Mouse (Mus musculus) midbrain, postnatal 0 days (tissue): ENCODE data around the gene Pym1. TPM values are rescaled to one million over a fixed set of nuclear protein-coding genes. Genes with fewer than 3 reads are reported as not detected.
"Not testable (repeated sequence)": the region's sequence is repeated elsewhere in the genome, so short reads cannot be mapped to it uniquely, and the experiment has no call there.

Experiments used
- ATAC-seq: fragments of 200-750 bp; cut with Nextera tagmentation; 2 replicates; pipeline ENCODE4 v1.8.0; 2017; ENCODE audit warnings: moderate number of reproducible peaks, mild to moderate bottlenecking, moderate TSS enrichment, moderate library complexity; ENCODE audit not compliant: low FRiP score
- DNase-seq: peaks from one replicate; pipeline ENCODE4 v3.0.0-alpha.2; 2015; ENCODE audit warnings: low spot score
- H3K27ac ChIP-seq: fragments of 300-500 bp; sonication (generic); 2 replicates; pipeline ENCODE4 v1.5.1; 2014; ENCODE audit warnings: low read depth, mild to moderate bottlenecking, low read length, mixed read lengths
- H3K27me3 ChIP-seq: fragments of 300-500 bp; sonication (generic); 2 replicates; pipeline ENCODE4 v1.6.1; 2014; ENCODE audit warnings: low read length, control low read depth, mixed read lengths; ENCODE audit not compliant: insufficient read depth
- H3K36me3 ChIP-seq: fragments of 300-500 bp; sonication (generic); 2 replicates; pipeline ENCODE4 v1.6.1; 2014; ENCODE audit warnings: low read length, control low read depth, mixed read lengths; ENCODE audit not compliant: insufficient read depth
- H3K4me1 ChIP-seq: fragments of 300-500 bp; sonication (generic); 2 replicates; pipeline ENCODE4 v1.6.1; 2014; ENCODE audit warnings: mild to moderate bottlenecking, control low read depth, antibody characterized with exemption, low read length, mixed read lengths; ENCODE audit not compliant: insufficient read depth
- H3K4me2 ChIP-seq: fragments of 300-500 bp; sonication (generic); 2 replicates; pipeline ENCODE4 v1.6.1; 2014; ENCODE audit warnings: low read depth, mild to moderate bottlenecking, low read length, mixed read lengths; ENCODE audit not compliant: poor library complexity, severe bottlenecking
- H3K4me3 ChIP-seq: fragments of 300-500 bp; sonication (generic); 2 replicates; pipeline ENCODE4 v1.5.1; 2014; ENCODE audit warnings: low read depth, mild to moderate bottlenecking, low read length, moderate library complexity
- H3K9ac ChIP-seq: fragments of 300-500 bp; sonication (generic); replicated peaks from 2 replicates; pipeline ENCODE4 v1.6.1; 2014; ENCODE audit warnings: mild to moderate bottlenecking, low read length, moderate library complexity, mixed read lengths; ENCODE audit not compliant: poor library complexity, severe bottlenecking
- H3K9me3 ChIP-seq: fragments of 300-500 bp; sonication (generic); 2 replicates; pipeline ENCODE4 v1.6.1; 2016; ENCODE audit warnings: low read length, control low read depth
- CTCF ChIP-seq: IDR thresholded peaks from 2 replicates; pipeline ENCODE4 v1.5.1; 2016; ENCODE audit warnings: antibody characterized with exemption, mild to moderate bottlenecking
- WGBS: fragments of 180-500 bp; shearing (Covaris S2); extraction: QIAGEN DNeasy Blood & Tissue Kit; methylation state at CpG from one replicate; pipeline ENCODE4 v1.1.7; 2014; 5-methylcytosine and 5-hydroxymethylcytosine counted together
- polyA plus RNA-seq: library from polyadenylated mRNA; unstranded; fragments of >200 nt; fragmentation: Nextera tagmentation; extraction: Ambion mirVana; gene quantifications from 2 replicates; pipeline ENCODE4 v1.2.1, GENCODE M21; 2015
- total RNA-seq: library from RNA; depleted of rRNA; stranded (reverse); fragments of >200 nt; gene quantifications from 2 replicates; pipeline ENCODE4 v1.2.3, GENCODE M21; 2014

The Pym1 gene
- total and polyA plus RNA-seq, 2 experiments from 2014 or later = 52.2 to 54.9 TPM

- H3K4me3 ChIP-seq = peak within 1 kb of the TSS; percentile 54
- ATAC-seq = peak; percentile 93
- peak; percentile 90 for DNase-seq
- H3K9me3 ChIP-seq = no peaks in the 10 kb centered on the region
- TF ChIP-seq CTCF = no peak
- under 1% methylated on average over 56 of the region's 62 CpGs for WGBS
- H3K4me1 ChIP-seq = no peaks in the 10 kb centered on the region
- no peaks in the 10 kb centered on the region for H3K36me3 ChIP-seq
- peak within 1 kb of the TSS; percentile 19 for H3K27ac ChIP-seq
- peak within 1 kb of the TSS; percentile 25; the same call in 1 of the 2 replicates for H3K9ac ChIP-seq
- H3K27me3 ChIP-seq = no peaks in the 10 kb centered on the region
- H3K4me2 ChIP-seq = peak within 1 kb of the TSS; percentile 76
Measured at GRCm38 (mm10) chr10:128704491-128705316, 43.0 kb upstream of the Pym1 start, which contains the start of gene Cdk2. Gene Cdk2, minus strand, starts transcription at chr10:128705031.

- Histone ChIP-seq H3K4me3 (peak overlapping the region; percentile 54), H3K4me2 (peak overlapping the region; percentile 76), H3K9ac (no peak overlapping the region), H3K9me3 (no peaks in the 10 kb centered on the region), H3K36me3 (no peaks in the 10 kb centered on the region), H3K27me3 (no peaks in the 10 kb centered on the region), H3K27ac (no peak overlapping the region), H3K4me1 (no peaks in the 10 kb centered on the region)
- no peak for TF ChIP-seq CTCF
- 7% methylated on average over 11 of the region's 11 CpGs for whole genome bisulfite sequencing
- ATAC-seq (no peak; the same call in 1 of the 2 replicates), DNase-seq (peak; percentile 9)
Measured at GRCm38 (mm10) chr10:128705317-128705693, 42.4 kb upstream of the Pym1 start.

DNA sequence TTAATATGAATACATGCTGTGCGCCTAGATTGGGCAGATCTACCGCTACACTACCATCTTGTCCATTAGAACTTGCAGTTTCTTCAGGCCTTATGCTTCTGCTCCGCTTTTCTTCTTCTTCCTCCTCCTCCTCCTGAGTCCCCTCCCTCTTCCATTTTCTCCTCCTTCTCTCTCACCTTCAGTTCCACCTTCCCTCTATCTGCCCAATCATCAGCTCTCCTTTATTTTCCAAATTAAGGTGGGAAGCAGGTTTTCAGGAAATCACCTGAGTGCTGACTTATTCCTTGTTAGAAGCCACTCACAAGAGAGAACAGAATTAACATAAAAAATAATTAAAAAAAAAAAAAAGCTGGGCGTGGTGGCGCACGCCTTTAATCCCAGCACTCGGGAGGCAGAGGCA, 36.4 kb upstream of the Pym1 start:
- H3K9me3 ChIP-seq, H3K27ac ChIP-seq, DNase-seq, H3K4me1 ChIP-seq, H3K4me2 ChIP-seq, H3K36me3 ChIP-seq, H3K9ac ChIP-seq, H3K27me3 ChIP-seq, ATAC-seq, H3K4me3 ChIP-seq: not testable (repeated sequence)
- 98% methylated on average over 7 of the region's 7 CpGs for WGBS

DNA sequence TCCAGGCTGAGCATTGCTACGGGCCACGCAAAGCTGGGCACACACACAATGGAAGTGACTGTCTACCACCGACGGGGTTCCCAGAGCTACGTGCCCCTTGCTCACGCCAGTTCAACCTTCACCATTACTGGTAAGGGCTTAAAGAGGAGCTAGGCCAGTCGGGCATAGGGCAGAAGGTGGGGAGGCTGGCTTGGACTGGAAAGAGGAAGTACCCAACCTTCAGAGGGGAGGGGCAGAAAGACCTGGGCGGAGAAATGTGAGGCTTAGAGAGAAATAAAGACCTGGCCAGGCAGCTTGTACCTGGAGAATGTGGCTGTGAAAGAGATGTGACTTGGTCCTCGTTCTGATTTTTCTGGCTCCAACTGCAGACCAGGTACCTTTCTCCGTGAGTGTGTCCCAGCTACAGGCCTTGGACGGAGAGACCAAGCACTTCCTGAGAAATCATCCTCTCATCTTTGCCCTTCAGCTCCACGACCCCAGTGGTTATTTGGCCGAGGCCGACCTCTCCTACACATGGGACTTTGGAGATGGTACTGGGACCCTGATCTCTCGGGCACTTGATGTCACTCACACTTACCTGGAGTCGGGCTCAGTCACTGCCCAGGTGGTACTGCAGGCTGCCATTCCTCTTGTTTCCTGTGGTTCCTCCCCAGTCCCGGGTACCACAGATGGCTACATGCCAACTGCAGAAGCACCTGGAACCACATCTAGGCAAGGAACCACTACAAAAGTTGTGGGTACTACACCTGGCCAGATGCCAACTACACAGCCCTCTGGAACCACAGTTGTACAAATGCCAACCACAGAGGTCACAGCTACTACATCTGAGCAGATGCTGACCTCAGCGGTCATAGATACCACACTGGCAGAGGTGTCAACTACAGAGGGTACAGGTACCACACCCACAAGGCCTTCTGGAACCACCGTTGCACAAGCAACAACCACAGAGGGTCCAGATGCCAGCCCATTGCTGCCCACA, 31.8 kb upstream of the Pym1 start:
- ATAC-seq = no peak
- no peak for TF ChIP-seq CTCF
- Histone ChIP-seq H3K36me3 (no peaks in the 10 kb centered on the region), H3K4me2 (no peak overlapping the region), H3K4me1 (no peaks in the 10 kb centered on the region), H3K9ac (no peak overlapping the region), H3K9me3 (no peaks in the 10 kb centered on the region), H3K27me3 (no peaks in the 10 kb centered on the region), H3K27ac (no peak overlapping the region), H3K4me3 (no peak overlapping the region)
- WGBS = 87% methylated on average over 19 of the region's 19 CpGs
- DNase-seq = no peak

DNA sequence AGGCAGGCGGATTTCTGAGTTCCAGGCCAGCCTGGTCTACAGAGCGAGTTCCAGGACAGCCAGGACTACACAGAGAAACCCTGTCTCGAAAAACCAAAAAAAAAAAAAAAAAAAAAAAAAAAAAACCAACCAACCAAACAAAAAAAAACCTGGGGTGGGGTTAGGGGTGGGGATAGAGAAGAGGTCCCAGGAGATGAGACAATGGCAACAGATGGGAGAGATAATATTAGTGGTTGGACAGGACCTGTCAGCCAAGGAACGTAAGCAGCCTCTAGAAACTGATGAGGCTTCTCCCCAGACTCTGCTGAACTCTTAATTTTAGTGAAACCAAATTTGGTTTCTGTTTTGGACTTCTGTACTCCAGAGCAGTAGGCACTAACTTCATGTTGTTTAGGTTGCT, 22.2 kb upstream of the Pym1 start:
- not testable (repeated sequence) for H3K9ac ChIP-seq, H3K4me3 ChIP-seq, H3K27me3 ChIP-seq, H3K4me2 ChIP-seq, H3K4me1 ChIP-seq, H3K9me3 ChIP-seq, H3K36me3 ChIP-seq, DNase-seq, ATAC-seq, H3K27ac ChIP-seq
- 90% methylated on average over 3 of the region's 4 CpGs for WGBS
